Comparison of ENCODE assay signal across 17 mouse cellular contexts in the genomic region with DNA sequence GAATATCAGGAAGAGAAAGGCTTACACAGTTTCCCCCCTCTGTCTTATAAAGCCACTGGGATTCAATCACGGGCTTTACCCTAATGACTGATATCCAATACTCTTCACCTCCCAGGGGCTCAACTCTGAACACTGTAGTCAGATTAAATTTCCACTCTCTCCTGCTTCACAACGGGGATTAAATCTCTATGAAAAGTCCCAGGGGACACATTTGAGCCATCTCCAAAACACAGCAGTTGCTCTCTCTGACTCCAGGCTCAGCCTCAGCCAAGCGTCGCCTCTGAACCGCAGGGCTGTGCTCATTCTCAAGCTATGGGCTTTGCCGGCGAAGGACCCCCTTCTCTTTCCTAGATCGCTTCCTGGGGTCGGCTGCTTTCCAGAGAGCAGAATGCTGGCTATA.
A peak's percentile ranks its signal among the peaks of the same experiment; 100 is the strongest.
DNase-seq lines count a peak whose midpoint lies in the region; ATAC-seq and TF ChIP-seq lines count a peak whose summit lies in the region.
"Had no signal": no experiment of that assay in that cellular context is flagged by ENCODE, and none has a peak within 500 bp of the region (broad histone marks: within the 10 kb centered on the region; RNA-seq: fewer than 3 reads in every experiment).

No protein-coding gene starts in this region.

- no peaks in the 10 kb centered on the region for H3K36me3 ChIP-seq in hindbrain, embryonic 12.5 days
- no peaks in the 10 kb centered on the region for H3K36me3 ChIP-seq in hindbrain, embryonic 11.5 days (ENCODE audit: control insufficient read depth, insufficient read depth, low read length)
- no peaks in the 10 kb centered on the region for H3K36me3 ChIP-seq in midbrain, embryonic 10.5 days
- no peaks in the 10 kb centered on the region for H3K36me3 ChIP-seq in midbrain, embryonic 15.5 days (replicated peaks)
- H3K36me3 ChIP-seq in hindbrain, postnatal 0 days (ENCODE audit: insufficient read depth, low read length): no peaks in the 10 kb centered on the region
- H3K36me3 ChIP-seq: hindbrain, embryonic 15.5 days; liver, embryonic 13.5 days had no signal

- peak overlapping the region; percentile 41 for H3K27ac ChIP-seq in hindbrain, embryonic 12.5 days
- no peak overlapping the region for H3K27ac ChIP-seq in hindbrain, embryonic 11.5 days (ENCODE audit: low read depth, low read length)
- H3K27ac ChIP-seq in midbrain, embryonic 10.5 days (replicated peaks): 0 out of 2 replicates have a peak overlapping the region, but pooled peaks have one; percentile 40
- H3K27ac ChIP-seq in midbrain, embryonic 15.5 days: no peak overlapping the region
- H3K27ac ChIP-seq in hindbrain, postnatal 0 days: no peak overlapping the region
- H3K27ac ChIP-seq: hindbrain, embryonic 15.5 days; liver, embryonic 13.5 days; stomach, postnatal 0 days had no signal

- no peak overlapping the region for H3K9ac ChIP-seq in hindbrain, embryonic 12.5 days
- no peak overlapping the region for H3K9ac ChIP-seq in hindbrain, embryonic 11.5 days (ENCODE audit: low read depth, low read length)
- H3K9ac ChIP-seq in midbrain, embryonic 15.5 days: no peak overlapping the region
- H3K9ac ChIP-seq in hindbrain, postnatal 0 days (replicated peaks; ENCODE audit: low read length): no peak overlapping the region
- H3K9ac ChIP-seq: hindbrain, embryonic 15.5 days; liver, embryonic 13.5 days had no signal

- WGBS in hindbrain, embryonic 12.5 days: 59% methylated on average over 9 of the region's 9 CpGs
- WGBS in hindbrain, embryonic 11.5 days: 70% methylated on average over 9 of the region's 9 CpGs
- 65% methylated on average over 9 of the region's 9 CpGs for WGBS in midbrain, embryonic 10.5 days
- WGBS in midbrain, embryonic 15.5 days: 29% methylated on average over 9 of the region's 9 CpGs
- WGBS in hindbrain, postnatal 0 days: 35% methylated on average over 9 of the region's 9 CpGs

- TF ChIP-seq CTCF in hindbrain, postnatal 0 days (IDR thresholded peaks at IDR 0.05; ENCODE audit: low read depth): no peak

- DNase-seq in cerebellum, postnatal 10 days: peak; percentile 43 to 48
- DNase-seq in cerebellum, adult 18-20 months: no peak
- no peak for DNase-seq in hindbrain, embryonic 11.5 days (ENCODE audit: low spot score)
- DNase-seq in midbrain, embryonic 10.5 days (ENCODE audit: low spot score): no peak
- peak; percentile 34 for DNase-seq in hindbrain, postnatal 0 days (ENCODE audit: low spot score)
- no peak for DNase-seq in liver
- DNase-seq: adrenal gland, postnatal 25 days; cerebellum, postnatal 25 days; liver, embryonic 13.5 days; thymus, postnatal 14 days had no signal

- H3K4me3 ChIP-seq in hindbrain, embryonic 12.5 days: no peak overlapping the region
- no peak overlapping the region for H3K4me3 ChIP-seq in hindbrain, embryonic 11.5 days (ENCODE audit: low read depth, low read length)
- no peak overlapping the region for H3K4me3 ChIP-seq in midbrain, embryonic 10.5 days
- no peak overlapping the region for H3K4me3 ChIP-seq in midbrain, embryonic 15.5 days
- no peak overlapping the region for H3K4me3 ChIP-seq in hindbrain, postnatal 0 days (ENCODE audit: low read length)
- H3K4me3 ChIP-seq: hindbrain, embryonic 15.5 days; liver, embryonic 13.5 days; myocyte had no signal

- ATAC-seq in hindbrain, embryonic 12.5 days (ENCODE audit: low FRiP score): no peak
- no peak for ATAC-seq in hindbrain, embryonic 11.5 days (ENCODE audit: low FRiP score)
- ATAC-seq in midbrain, embryonic 15.5 days (replicated peaks): no peak
- no peak for ATAC-seq in hindbrain, postnatal 0 days
- ATAC-seq: forebrain, embryonic 14.5 days; lung, postnatal 0 days had no signal

- no peaks in the 10 kb centered on the region for H3K9me3 ChIP-seq in hindbrain, embryonic 12.5 days (replicated peaks)
- H3K9me3 ChIP-seq in hindbrain, embryonic 11.5 days (ENCODE audit: control insufficient read depth, low read length): no peaks in the 10 kb centered on the region
- no peaks in the 10 kb centered on the region for H3K9me3 ChIP-seq in midbrain, embryonic 10.5 days (replicated peaks)
- no peaks in the 10 kb centered on the region for H3K9me3 ChIP-seq in midbrain, embryonic 15.5 days
- no peaks in the 10 kb centered on the region for H3K9me3 ChIP-seq in hindbrain, postnatal 0 days (ENCODE audit: low read length)
- H3K9me3 ChIP-seq: hindbrain, embryonic 15.5 days; liver, embryonic 13.5 days had no signal

- peaks cover 10% of the 10 kb centered on the region for H3K27me3 ChIP-seq in hindbrain, embryonic 12.5 days
- no peaks in the 10 kb centered on the region for H3K27me3 ChIP-seq in hindbrain, embryonic 11.5 days (ENCODE audit: control insufficient read depth, insufficient read depth, low read length)
- peaks cover 35% of the 10 kb centered on the region for H3K27me3 ChIP-seq in midbrain, embryonic 10.5 days (ENCODE audit: low read depth, poor library complexity, severe bottlenecking)
- no peaks in the 10 kb centered on the region; the same call in 1 of the 2 replicates for H3K27me3 ChIP-seq in midbrain, embryonic 15.5 days (replicated peaks)
- no peaks in the 10 kb centered on the region for H3K27me3 ChIP-seq in hindbrain, postnatal 0 days (ENCODE audit: insufficient read depth, low read length)
- H3K27me3 ChIP-seq: liver, embryonic 13.5 days had no signal

- H3K4me2 ChIP-seq in hindbrain, embryonic 12.5 days (replicated peaks): no peak overlapping the region
- H3K4me2 ChIP-seq in hindbrain, embryonic 11.5 days (replicated peaks; ENCODE audit: low read depth, low read length): no peak overlapping the region
- no peak overlapping the region for H3K4me2 ChIP-seq in midbrain, embryonic 15.5 days
- H3K4me2 ChIP-seq in hindbrain, postnatal 0 days (ENCODE audit: low read depth, low read length): no peak overlapping the region
- H3K4me2 ChIP-seq: hindbrain, embryonic 15.5 days; liver, embryonic 13.5 days had no signal

- peaks cover 25% of the 10 kb centered on the region for H3K4me1 ChIP-seq in hindbrain, embryonic 12.5 days
- H3K4me1 ChIP-seq in hindbrain, embryonic 11.5 days (replicated peaks; ENCODE audit: control insufficient read depth, insufficient read depth, low read length): no peaks in the 10 kb centered on the region
- H3K4me1 ChIP-seq in midbrain, embryonic 10.5 days: peaks cover 42% of the 10 kb centered on the region
- H3K4me1 ChIP-seq in midbrain, embryonic 15.5 days: peaks cover 19% of the 10 kb centered on the region
- peaks cover 4% of the 10 kb centered on the region; the same call in 1 of the 2 replicates for H3K4me1 ChIP-seq in hindbrain, postnatal 0 days (ENCODE audit: insufficient read depth, low read length)

Comparison
In these comparisons a context has a peak if more than half of its experiments do, and no peak if none do; other contexts are left out.
1. DNase-seq: peak in cerebellum, postnatal 10 days (2 of 2) and hindbrain, postnatal 0 days (single experiment); none in cerebellum, adult 18-20 months (0 of 2), hindbrain, embryonic 11.5 days (single experiment), midbrain, embryonic 10.5 days (single experiment) and liver (single experiment).
2. H3K27ac ChIP-seq: peak in hindbrain, embryonic 12.5 days (single experiment) and midbrain, embryonic 10.5 days (single experiment); none in hindbrain, embryonic 11.5 days (single experiment), midbrain, embryonic 15.5 days (single experiment) and hindbrain, postnatal 0 days (single experiment).